Mouse (Mus musculus): Measurements from ENCODE around the gene Adam19. TPM values are rescaled to one million over a fixed set of nuclear protein-coding genes. Genes with fewer than 3 reads are reported as not detected.

Adam19 gene
- polyA plus RNA-seq, 1 experiment from 2014 or later, result 22.2 TPM

- Histone ChIP-seq H3K36me3 (ENCODE audit: control insufficient read depth, insufficient read depth, low read length) (peaks cover 5% of the 10 kb centered on the region; the same call in 1 of the 2 replicates), H3K9me3 (ENCODE audit: control insufficient read depth, low read length) (no peaks in the 10 kb centered on the region), H3K4me2 (ENCODE audit: low read depth, low read length) (no peak overlapping the region), H3K4me1 (replicated peaks; ENCODE audit: control insufficient read depth, insufficient read depth, low read length) (no peaks in the 10 kb centered on the region; the same call in 1 of the 2 replicates), H3K9ac (ENCODE audit: low read length) (no peak overlapping the region), H3K27me3 (ENCODE audit: control insufficient read depth, insufficient read depth, low read depth, low read length) (no peaks in the 10 kb centered on the region), H3K27ac (ENCODE audit: low read length) (no peak overlapping the region), H3K4me3 (ENCODE audit: low read length) (no peak overlapping the region)
- 90% methylated on average over 1 of the region's 1 CpGs for WGBS
- ATAC-seq (ENCODE audit: low read depth), result no peak
These were observed 51.3 kb downstream of the Adam19 start for GRCm38 (mm10) chr11:46107046-46107445.

- no peak overlapping the region for H3K27ac ChIP-seq (ENCODE audit: low read length)
- H3K9ac ChIP-seq (ENCODE audit: low read length), result no peak overlapping the region
- no peaks in the 10 kb centered on the region for H3K9me3 ChIP-seq (ENCODE audit: control insufficient read depth, low read length)
- peaks cover 2% of the 10 kb centered on the region; the same call in 1 of the 2 replicates for H3K4me1 ChIP-seq (replicated peaks; ENCODE audit: control insufficient read depth, insufficient read depth, low read length)
- WGBS, result 77% methylated on average over 5 of the region's 5 CpGs
- no peaks in the 10 kb centered on the region; the same call in 1 of the 2 replicates for H3K36me3 ChIP-seq (ENCODE audit: control insufficient read depth, insufficient read depth, low read length)
- ATAC-seq (ENCODE audit: low read depth), result no peak
- H3K4me3 ChIP-seq (ENCODE audit: low read length), result no peak overlapping the region
- H3K27me3 ChIP-seq (ENCODE audit: control insufficient read depth, insufficient read depth, low read depth, low read length), result no peaks in the 10 kb centered on the region
- H3K4me2 ChIP-seq (ENCODE audit: low read depth, low read length), result no peak overlapping the region
These were observed 53.4 kb downstream of the Adam19 start for GRCm38 (mm10) chr11:46109206-46109605.

GRCm38 (mm10) chr11:46110156-46110944, 54.6 kb downstream of the Adam19 start:
- Histone ChIP-seq H3K9ac (ENCODE audit: low read length) (no peak overlapping the region), H3K27ac (ENCODE audit: low read length) (no peak overlapping the region)
- 63% methylated on average over 8 of the region's 8 CpGs for WGBS

GRCm38 (mm10) chr11:46110945-46111287, 55.1 kb downstream of the Adam19 start:
- no peak overlapping the region for H3K27ac ChIP-seq (ENCODE audit: low read length)
- H3K4me3 ChIP-seq (ENCODE audit: low read length), result no peak overlapping the region
- no peak overlapping the region for H3K9ac ChIP-seq (ENCODE audit: low read length)
- peaks cover 11% of the 10 kb centered on the region for H3K4me1 ChIP-seq (replicated peaks; ENCODE audit: control insufficient read depth, insufficient read depth, low read length)
- no peak overlapping the region for H3K4me2 ChIP-seq (ENCODE audit: low read depth, low read length)
- H3K27me3 ChIP-seq (ENCODE audit: control insufficient read depth, insufficient read depth, low read depth, low read length), result no peaks in the 10 kb centered on the region
- ATAC-seq (ENCODE audit: low read depth), result no peak
- no peaks in the 10 kb centered on the region for H3K9me3 ChIP-seq (ENCODE audit: control insufficient read depth, low read length)
- WGBS, result 71% methylated on average over 1 of the region's 1 CpGs
- peaks cover 4% of the 10 kb centered on the region; the same call in 1 of the 2 replicates for H3K36me3 ChIP-seq (ENCODE audit: control insufficient read depth, insufficient read depth, low read length)

More at GRCm38 (mm10) chr11:46110156-46110944, 54.6 kb downstream of the Adam19 start:
- Histone ChIP-seq H3K4me1 (replicated peaks; ENCODE audit: control insufficient read depth, insufficient read depth, low read length) (peaks cover 7% of the 10 kb centered on the region), H3K27me3 (ENCODE audit: control insufficient read depth, insufficient read depth, low read depth, low read length) (no peaks in the 10 kb centered on the region), H3K4me2 (ENCODE audit: low read depth, low read length) (no peak overlapping the region), H3K9me3 (ENCODE audit: control insufficient read depth, low read length) (no peaks in the 10 kb centered on the region), H3K36me3 (ENCODE audit: control insufficient read depth, insufficient read depth, low read length) (peaks cover 2% of the 10 kb centered on the region; the same call in 1 of the 2 replicates), H3K4me3 (ENCODE audit: low read length) (no peak overlapping the region)
- ATAC-seq (ENCODE audit: low read depth), result peak; percentile 54

- Histone ChIP-seq H3K4me1 (replicated peaks; ENCODE audit: control insufficient read depth, insufficient read depth, low read length) (peaks cover 11% of the 10 kb centered on the region), H3K36me3 (ENCODE audit: control insufficient read depth, insufficient read depth, low read length) (peaks cover 6% of the 10 kb centered on the region; the same call in 1 of the 2 replicates), H3K27ac (ENCODE audit: low read length) (no peak overlapping the region; the same call in 1 of the 2 replicates), H3K9ac (ENCODE audit: low read length) (no peak overlapping the region), H3K4me3 (ENCODE audit: low read length) (no peak overlapping the region), H3K4me2 (ENCODE audit: low read depth, low read length) (no peak overlapping the region), H3K9me3 (ENCODE audit: control insufficient read depth, low read length) (no peaks in the 10 kb centered on the region), H3K27me3 (ENCODE audit: control insufficient read depth, insufficient read depth, low read depth, low read length) (no peaks in the 10 kb centered on the region)
- WGBS, result 45% methylated on average over 3 of the region's 3 CpGs
- no peak for ATAC-seq (ENCODE audit: low read depth)
These were observed 57.4 kb downstream of the Adam19 start for GRCm38 (mm10) chr11:46113211-46113610.

- no peak overlapping the region for H3K9ac ChIP-seq (ENCODE audit: low read length)
- H3K9me3 ChIP-seq (ENCODE audit: control insufficient read depth, low read length), result no peaks in the 10 kb centered on the region
- peaks cover 11% of the 10 kb centered on the region for H3K4me1 ChIP-seq (replicated peaks; ENCODE audit: control insufficient read depth, insufficient read depth, low read length)
- no peak overlapping the region for H3K4me2 ChIP-seq (ENCODE audit: low read depth, low read length)
- ATAC-seq (ENCODE audit: low read depth), result no peak
- no peaks in the 10 kb centered on the region for H3K27me3 ChIP-seq (ENCODE audit: control insufficient read depth, insufficient read depth, low read depth, low read length)
- H3K36me3 ChIP-seq (ENCODE audit: control insufficient read depth, insufficient read depth, low read length), result peaks cover 6% of the 10 kb centered on the region; the same call in 1 of the 2 replicates
- no peak overlapping the region for H3K4me3 ChIP-seq (ENCODE audit: low read length)
- 84% methylated on average over 7 of the region's 7 CpGs for WGBS
- no peak overlapping the region for H3K27ac ChIP-seq (ENCODE audit: low read length)
These were observed 58.4 kb downstream of the Adam19 start for GRCm38 (mm10) chr11:46114221-46114620.

GRCm38 (mm10) chr11:46115011-46115410, 59.2 kb downstream of the Adam19 start:
- Histone ChIP-seq H3K9me3 (ENCODE audit: control insufficient read depth, low read length) (no peaks in the 10 kb centered on the region), H3K4me3 (ENCODE audit: low read length) (no peak overlapping the region), H3K27ac (ENCODE audit: low read length) (no peak overlapping the region), H3K4me2 (ENCODE audit: low read depth, low read length) (no peak overlapping the region), H3K9ac (ENCODE audit: low read length) (no peak overlapping the region), H3K36me3 (ENCODE audit: control insufficient read depth, insufficient read depth, low read length) (peaks cover 6% of the 10 kb centered on the region; the same call in 1 of the 2 replicates), H3K27me3 (ENCODE audit: control insufficient read depth, insufficient read depth, low read depth, low read length) (no peaks in the 10 kb centered on the region), H3K4me1 (replicated peaks; ENCODE audit: control insufficient read depth, insufficient read depth, low read length) (peaks cover 11% of the 10 kb centered on the region)
- no peak for ATAC-seq (ENCODE audit: low read depth)
- WGBS, result 64% methylated on average over 4 of the region's 4 CpGs

- Histone ChIP-seq H3K4me2 (ENCODE audit: low read depth, low read length) (no peak overlapping the region), H3K4me3 (ENCODE audit: low read length) (no peak overlapping the region), H3K36me3 (ENCODE audit: control insufficient read depth, insufficient read depth, low read length) (peaks cover 6% of the 10 kb centered on the region; the same call in 1 of the 2 replicates), H3K4me1 (replicated peaks; ENCODE audit: control insufficient read depth, insufficient read depth, low read length) (peaks cover 11% of the 10 kb centered on the region), H3K27me3 (ENCODE audit: control insufficient read depth, insufficient read depth, low read depth, low read length) (no peaks in the 10 kb centered on the region), H3K27ac (ENCODE audit: low read length) (0 out of 2 replicates have a peak overlapping the region, but pooled peaks have one; percentile 9), H3K9me3 (ENCODE audit: control insufficient read depth, low read length) (no peaks in the 10 kb centered on the region), H3K9ac (ENCODE audit: low read length) (no peak overlapping the region)
- 58% methylated on average over 9 of the region's 9 CpGs for WGBS
- 0 out of 2 replicates have a peak, but pooled peaks have one; percentile 16 for ATAC-seq (ENCODE audit: low read depth)
These were observed 59.8 kb downstream of the Adam19 start for GRCm38 (mm10) chr11:46115411-46116173.

GRCm38 (mm10) chr11:46116510-46116909, 60.7 kb downstream of the Adam19 start:
- H3K9ac ChIP-seq (ENCODE audit: low read length), result no peak overlapping the region
- H3K36me3 ChIP-seq (ENCODE audit: control insufficient read depth, insufficient read depth, low read length), result peaks cover 8% of the 10 kb centered on the region
- H3K4me2 ChIP-seq (ENCODE audit: low read depth, low read length), result no peak overlapping the region
- no peak overlapping the region for H3K4me3 ChIP-seq (ENCODE audit: low read length)
- ATAC-seq (ENCODE audit: low read depth), result no peak
- H3K27ac ChIP-seq (ENCODE audit: low read length), result no peak overlapping the region
- H3K4me1 ChIP-seq (replicated peaks; ENCODE audit: control insufficient read depth, insufficient read depth, low read length), result peaks cover 11% of the 10 kb centered on the region
- WGBS, result 73% methylated on average over 2 of the region's 2 CpGs
- no peaks in the 10 kb centered on the region for H3K9me3 ChIP-seq (ENCODE audit: control insufficient read depth, low read length)
- H3K27me3 ChIP-seq (ENCODE audit: control insufficient read depth, insufficient read depth, low read depth, low read length), result no peaks in the 10 kb centered on the region

All from lung, embryonic 16.5 days (tissue).